22 mouse cellular contexts compared by ENCODE assay signal in the genomic region with DNA sequence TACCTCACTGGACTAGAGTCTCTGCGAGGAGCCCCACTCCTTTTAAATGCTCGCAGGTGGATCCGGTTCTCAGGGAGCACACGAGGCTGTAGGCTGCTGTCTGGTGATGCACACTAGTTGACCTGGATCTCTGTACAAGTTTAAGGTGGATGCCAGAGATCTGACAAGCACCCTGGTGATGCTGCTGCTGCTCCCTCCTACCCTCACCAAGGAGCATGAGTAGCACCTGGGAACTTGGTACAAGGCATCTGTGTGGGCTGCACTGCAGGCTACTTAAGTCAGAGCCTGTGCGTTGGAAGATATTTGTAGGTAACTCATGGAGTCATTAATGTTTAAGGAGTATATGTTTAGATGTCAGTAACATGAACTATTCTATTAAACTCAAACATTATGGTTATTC.
DNase-seq lines count a peak whose midpoint lies in the region; ATAC-seq and TF ChIP-seq lines count a peak whose summit lies in the region.
"Had no signal": no experiment of that assay in that cellular context is flagged by ENCODE, and none has a peak within 500 bp of the region (broad histone marks: within the 10 kb centered on the region; RNA-seq: fewer than 3 reads in every experiment).

No protein-coding gene starts in this region.

- peaks cover 26% of the 10 kb centered on the region for H3K4me1 ChIP-seq in embryonic facial prominence, embryonic 13.5 days
- H3K4me1 ChIP-seq in embryonic facial prominence, embryonic 10.5 days: no peaks in the 10 kb centered on the region
- peaks cover 13% of the 10 kb centered on the region for H3K4me1 ChIP-seq in hindbrain, embryonic 13.5 days (replicated peaks)
- H3K4me1 ChIP-seq in hindbrain, embryonic 12.5 days: peaks cover 3% of the 10 kb centered on the region; the same call in 1 of the 2 replicates
- H3K4me1 ChIP-seq in hindbrain, postnatal 0 days (ENCODE audit: insufficient read depth, low read length): no peaks in the 10 kb centered on the region
- H3K4me1 ChIP-seq: liver, embryonic 13.5 days had no signal

- ATAC-seq in embryonic facial prominence, embryonic 13.5 days (ENCODE audit: insufficient number of reproducible peaks, insufficient read depth, low FRiP score, low TSS enrichment, low read depth): no peak
- ATAC-seq in hindbrain, embryonic 13.5 days (ENCODE audit: low FRiP score): peak; percentile 44; the same call in 1 of the 2 replicates
- ATAC-seq in hindbrain, embryonic 12.5 days (ENCODE audit: low FRiP score): no peak
- no peak for ATAC-seq in hindbrain, postnatal 0 days
- ATAC-seq: inflammation-experienced regulatory T-cells, adult 6 months; Patski had no signal

- H3K4me2 ChIP-seq in embryonic facial prominence, embryonic 13.5 days: no peak overlapping the region
- no peak overlapping the region for H3K4me2 ChIP-seq in hindbrain, embryonic 13.5 days
- H3K4me2 ChIP-seq in hindbrain, embryonic 12.5 days (replicated peaks): no peak overlapping the region
- no peak overlapping the region for H3K4me2 ChIP-seq in hindbrain, postnatal 0 days (ENCODE audit: low read depth, low read length)
- H3K4me2 ChIP-seq: liver, embryonic 13.5 days; lung, embryonic 14.5 days; midbrain, embryonic 13.5 days had no signal

- 44% methylated on average over 5 of the region's 5 CpGs for WGBS in embryonic facial prominence, embryonic 13.5 days
- WGBS in embryonic facial prominence, embryonic 10.5 days: 81% methylated on average over 5 of the region's 5 CpGs
- 78% methylated on average over 5 of the region's 5 CpGs for WGBS in hindbrain, embryonic 13.5 days
- WGBS in hindbrain, embryonic 12.5 days: 87% methylated on average over 5 of the region's 5 CpGs
- WGBS in hindbrain, postnatal 0 days: 74% methylated on average over 5 of the region's 5 CpGs

- H3K9me3 ChIP-seq in embryonic facial prominence, embryonic 13.5 days: no peaks in the 10 kb centered on the region
- H3K9me3 ChIP-seq in embryonic facial prominence, embryonic 10.5 days: no peaks in the 10 kb centered on the region
- no peaks in the 10 kb centered on the region for H3K9me3 ChIP-seq in hindbrain, embryonic 13.5 days
- H3K9me3 ChIP-seq in hindbrain, embryonic 12.5 days (replicated peaks): no peaks in the 10 kb centered on the region
- H3K9me3 ChIP-seq in hindbrain, postnatal 0 days (ENCODE audit: low read length): no peaks in the 10 kb centered on the region
- H3K9me3 ChIP-seq: G1E; liver, embryonic 13.5 days; megakaryocyte, embryonic 14.5 days; midbrain, embryonic 13.5 days had no signal

- no peaks in the 10 kb centered on the region for H3K36me3 ChIP-seq in embryonic facial prominence, embryonic 13.5 days
- no peaks in the 10 kb centered on the region for H3K36me3 ChIP-seq in embryonic facial prominence, embryonic 10.5 days (replicated peaks)
- H3K36me3 ChIP-seq in hindbrain, embryonic 13.5 days: no peaks in the 10 kb centered on the region
- no peaks in the 10 kb centered on the region for H3K36me3 ChIP-seq in hindbrain, embryonic 12.5 days
- H3K36me3 ChIP-seq in hindbrain, postnatal 0 days (ENCODE audit: insufficient read depth, low read length): no peaks in the 10 kb centered on the region
- H3K36me3 ChIP-seq: liver, embryonic 13.5 days; midbrain, embryonic 13.5 days had no signal

- H3K27me3 ChIP-seq in embryonic facial prominence, embryonic 13.5 days: no peaks in the 10 kb centered on the region
- H3K27me3 ChIP-seq in embryonic facial prominence, embryonic 10.5 days (replicated peaks; ENCODE audit: low read depth, poor library complexity, severe bottlenecking): no peaks in the 10 kb centered on the region
- H3K27me3 ChIP-seq in hindbrain, embryonic 13.5 days: no peaks in the 10 kb centered on the region
- no peaks in the 10 kb centered on the region for H3K27me3 ChIP-seq in hindbrain, embryonic 12.5 days
- no peaks in the 10 kb centered on the region for H3K27me3 ChIP-seq in hindbrain, postnatal 0 days (ENCODE audit: insufficient read depth, low read length)
- H3K27me3 ChIP-seq: CH12.LX; liver, embryonic 13.5 days; megakaryocyte, embryonic 14.5 days; midbrain, embryonic 13.5 days; Patski had no signal

- no peak overlapping the region for H3K4me3 ChIP-seq in embryonic facial prominence, embryonic 13.5 days
- H3K4me3 ChIP-seq in embryonic facial prominence, embryonic 10.5 days: no peak overlapping the region
- H3K4me3 ChIP-seq in hindbrain, embryonic 13.5 days: no peak overlapping the region
- no peak overlapping the region for H3K4me3 ChIP-seq in hindbrain, embryonic 12.5 days
- H3K4me3 ChIP-seq in hindbrain, postnatal 0 days (ENCODE audit: low read length): no peak overlapping the region
- H3K4me3 ChIP-seq: left cerebral cortex, adult 2 months; liver, embryonic 13.5 days; megakaryocyte, embryonic 14.5 days; midbrain, embryonic 13.5 days had no signal

- no peak for TF ChIP-seq CTCF in hindbrain, postnatal 0 days (IDR thresholded peaks at IDR 0.05; ENCODE audit: low read depth)

- DNase-seq in embryonic facial prominence, embryonic 10.5 days (ENCODE audit: low spot score): no peak
- DNase-seq in brain, adult 2 months (ENCODE audit: low read depth, low spot score): peak; percentile 64
- no peak for DNase-seq in hindbrain, postnatal 0 days (ENCODE audit: low spot score)
- DNase-seq in thymus, postnatal 36 days: no peak
- DNase-seq: B cell, adult 2 months; kidney, adult 18-20 months; kidney, postnatal 4 days; layer of hippocampus, adult 9-11 months; liver, embryonic 13.5 days; lung, embryonic 14.5 days; thymus, adult 2 months had no signal

- H3K9ac ChIP-seq in embryonic facial prominence, embryonic 13.5 days: no peak overlapping the region
- H3K9ac ChIP-seq in hindbrain, embryonic 13.5 days: no peak overlapping the region
- H3K9ac ChIP-seq in hindbrain, embryonic 12.5 days: no peak overlapping the region
- no peak overlapping the region for H3K9ac ChIP-seq in hindbrain, postnatal 0 days (replicated peaks; ENCODE audit: low read length)
- H3K9ac ChIP-seq: liver, embryonic 13.5 days; lung, embryonic 14.5 days; midbrain, embryonic 13.5 days had no signal

- H3K27ac ChIP-seq in embryonic facial prominence, embryonic 13.5 days: 0 out of 2 replicates have a peak overlapping the region, but pooled peaks have one; percentile 7
- H3K27ac ChIP-seq in embryonic facial prominence, embryonic 10.5 days (replicated peaks): no peak overlapping the region
- H3K27ac ChIP-seq in hindbrain, embryonic 13.5 days: no peak overlapping the region
- no peak overlapping the region for H3K27ac ChIP-seq in hindbrain, embryonic 12.5 days
- 0 out of 2 replicates have a peak overlapping the region, but pooled peaks have one; percentile 16 for H3K27ac ChIP-seq in hindbrain, postnatal 0 days
- H3K27ac ChIP-seq: liver, embryonic 13.5 days; stomach, postnatal 0 days had no signal

Comparison
In these comparisons a context has a peak if more than half of its experiments do, and no peak if none do; other contexts are left out.
1. H3K27ac ChIP-seq: peak in embryonic facial prominence, embryonic 13.5 days (single experiment) and hindbrain, postnatal 0 days (single experiment); none in embryonic facial prominence, embryonic 10.5 days (single experiment), hindbrain, embryonic 13.5 days (single experiment) and hindbrain, embryonic 12.5 days (single experiment).